Mouse (Mus musculus) intestine, embryonic 14.5 days (tissue): Measurements from ENCODE around the gene Map2k6. TPM values are rescaled to one million over a fixed set of nuclear protein-coding genes. Genes with fewer than 3 reads are reported as not detected.

ENCODE experiments used
- ATAC-seq: fragments of 200-750 bp; cut with Nextera tagmentation; replicated peaks from 2 replicates; pipeline ENCODE4 v1.8.0; 2017; ENCODE audit warnings: low read depth, moderate number of reproducible peaks, moderate TSS enrichment, moderate library complexity; ENCODE audit not compliant: low FRiP score, low TSS enrichment
- DNase-seq: peaks from one replicate; pipeline ENCODE4 v3.0.0-alpha.2; 2018; ENCODE audit warnings: low spot score
- H3K27ac ChIP-seq: fragments of 300-500 bp; sonication (generic); 2 replicates; pipeline ENCODE4 v1.5.1; 2014; ENCODE audit warnings: low read depth, mild to moderate bottlenecking, control low read depth
- H3K27me3 ChIP-seq: fragments of 300-500 bp; sonication (generic); replicated peaks from 2 replicates; pipeline ENCODE4 v1.6.1; 2014; ENCODE audit warnings: low read length, control low read depth; ENCODE audit not compliant: control insufficient read depth, insufficient read depth
- H3K36me3 ChIP-seq: fragments of 300-500 bp; sonication (generic); 2 replicates; pipeline ENCODE4 v1.6.1; 2014; ENCODE audit warnings: low read length, control low read depth; ENCODE audit not compliant: control insufficient read depth, insufficient read depth
- H3K4me1 ChIP-seq: fragments of 300-500 bp; sonication (generic); replicated peaks from 2 replicates; pipeline ENCODE4 v1.6.1; 2014; ENCODE audit warnings: low read length, control low read depth, mixed read lengths; ENCODE audit not compliant: control insufficient read depth, insufficient read depth
- H3K4me2 ChIP-seq: fragments of 300-500 bp; sonication (generic); 2 replicates; pipeline ENCODE4 v1.6.1; 2014; ENCODE audit warnings: low read length
- H3K4me3 ChIP-seq: fragments of 300-500 bp; sonication (generic); 2 replicates; pipeline ENCODE4 v1.5.1; 2014; ENCODE audit warnings: low read depth, low read length, control low read depth, mixed read lengths
- H3K9ac ChIP-seq: fragments of 300-500 bp; sonication (generic); 2 replicates; pipeline ENCODE4 v1.6.1; 2014; ENCODE audit warnings: mild to moderate bottlenecking, low read length
- H3K9me3 ChIP-seq: fragments of 300-500 bp; sonication (generic); 2 replicates; pipeline ENCODE4 v1.6.1; 2016; ENCODE audit warnings: low read length, control low read depth; ENCODE audit not compliant: control insufficient read depth
- WGBS: fragments of 180-500 bp; shearing (Covaris S2); extraction: QIAGEN DNeasy Blood & Tissue Kit; methylation state at CpG from one replicate; pipeline ENCODE4 v1.1.7; 2014; 5-methylcytosine and 5-hydroxymethylcytosine counted together
- polyA plus RNA-seq: library from polyadenylated mRNA; unstranded; fragments of >200 nt; fragmentation: Nextera tagmentation; extraction: Ambion mirVana; gene quantifications from 2 replicates; pipeline ENCODE4 v1.2.1, GENCODE M21; 2014

Map2k6 gene
- polyA plus RNA-seq, 1 experiment from 2014 or later = 25.5 TPM

GRCm38 (mm10) chr11:110411596-110411995 is 12.7 kb downstream of the Map2k6 start:
- H3K27ac ChIP-seq = no peak overlapping the region
- no peak overlapping the region for H3K9ac ChIP-seq
- ATAC-seq (no peak), DNase-seq (no peak)
- no peaks in the 10 kb centered on the region for H3K9me3 ChIP-seq
- H3K27me3 ChIP-seq = no peaks in the 10 kb centered on the region
- no peak overlapping the region for H3K4me3 ChIP-seq
- H3K4me1 ChIP-seq = no peaks in the 10 kb centered on the region
- WGBS = 95% methylated on average over 13 of the region's 13 CpGs
- no peak overlapping the region for H3K4me2 ChIP-seq
- H3K36me3 ChIP-seq = no peaks in the 10 kb centered on the region

- ATAC-seq = no peak
- H3K4me3 ChIP-seq = no peak overlapping the region
- 83% methylated on average over 7 of the region's 7 CpGs for WGBS
Observed at GRCm38 (mm10) chr11:110414263-110414662, 15.3 kb downstream of the Map2k6 start.

GRCm38 (mm10) chr11:110416691-110417090 is 17.8 kb downstream of the Map2k6 start:
- Histone ChIP-seq H3K27ac (no peak overlapping the region), H3K9me3 (no peaks in the 10 kb centered on the region), H3K9ac (no peak overlapping the region), H3K4me1 (no peaks in the 10 kb centered on the region), H3K27me3 (no peaks in the 10 kb centered on the region), H3K4me2 (no peak overlapping the region), H3K4me3 (no peak overlapping the region), H3K36me3 (no peaks in the 10 kb centered on the region)
- no peak for DNase-seq
- ATAC-seq = no peak
- WGBS = 80% methylated on average over 6 of the region's 6 CpGs

More at GRCm38 (mm10) chr11:110414263-110414662, 15.3 kb downstream of the Map2k6 start:
- DNase-seq = no peak
- Histone ChIP-seq H3K27me3 (no peaks in the 10 kb centered on the region), H3K9ac (no peak overlapping the region), H3K27ac (no peak overlapping the region), H3K9me3 (no peaks in the 10 kb centered on the region), H3K36me3 (no peaks in the 10 kb centered on the region), H3K4me1 (no peaks in the 10 kb centered on the region), H3K4me2 (no peak overlapping the region)

DNA sequence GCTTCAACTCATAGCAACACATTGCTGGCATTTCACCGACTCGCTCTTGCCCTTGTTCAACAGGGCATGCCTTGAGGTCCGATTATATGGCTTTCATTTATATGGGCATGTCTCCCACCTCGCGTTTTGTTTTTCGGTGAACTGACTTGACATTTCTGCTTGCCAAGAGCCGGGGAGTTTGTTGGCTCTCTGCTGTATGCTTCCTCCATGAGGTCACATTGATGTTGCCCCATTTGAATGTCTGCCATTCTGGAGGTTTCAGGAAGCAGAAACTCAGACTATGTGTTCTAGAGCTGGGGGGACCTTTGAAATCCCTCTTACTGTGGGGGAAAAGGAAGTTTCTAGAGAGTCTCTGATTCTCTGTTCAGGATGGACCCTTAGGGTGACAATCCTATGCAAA is 21.5 kb downstream of the Map2k6 start:
- no peaks in the 10 kb centered on the region for H3K27me3 ChIP-seq
- no peak for DNase-seq
- no peaks in the 10 kb centered on the region for H3K36me3 ChIP-seq
- H3K9ac ChIP-seq = no peak overlapping the region
- no peaks in the 10 kb centered on the region for H3K9me3 ChIP-seq
- WGBS = 96% methylated on average over 7 of the region's 7 CpGs
- H3K4me2 ChIP-seq = no peak overlapping the region
- no peak overlapping the region for H3K27ac ChIP-seq
- H3K4me1 ChIP-seq = no peaks in the 10 kb centered on the region
- no peak for ATAC-seq
- no peak overlapping the region for H3K4me3 ChIP-seq

DNA sequence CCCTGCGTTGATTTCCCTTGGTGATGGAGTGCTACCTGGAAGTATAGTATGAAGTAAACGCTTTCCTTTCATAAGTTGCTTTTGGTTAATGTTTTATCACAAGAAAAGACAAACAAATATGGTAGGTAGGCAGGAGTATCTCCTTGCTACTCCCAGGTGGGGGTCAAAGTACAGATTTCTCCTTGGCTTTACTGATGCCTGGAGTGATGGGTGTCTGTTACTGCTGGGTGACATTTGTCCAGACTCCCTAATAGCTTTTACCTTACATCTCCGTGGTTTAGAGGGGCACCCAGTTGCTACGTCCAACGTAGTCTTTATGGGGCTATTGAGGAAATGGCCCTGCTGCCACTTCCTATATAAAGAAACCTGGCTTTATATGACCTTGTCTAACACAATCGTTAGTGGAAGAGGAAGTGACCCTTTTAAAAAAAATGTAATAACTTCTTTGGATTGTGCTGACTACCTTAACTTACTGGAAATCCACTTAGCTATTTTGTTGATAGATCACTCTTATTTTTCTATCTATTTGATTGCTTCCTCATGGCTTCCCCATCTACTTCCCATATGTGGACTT is 27.7 kb downstream of the Map2k6 start:
- no peak overlapping the region for H3K4me2 ChIP-seq

DNA sequence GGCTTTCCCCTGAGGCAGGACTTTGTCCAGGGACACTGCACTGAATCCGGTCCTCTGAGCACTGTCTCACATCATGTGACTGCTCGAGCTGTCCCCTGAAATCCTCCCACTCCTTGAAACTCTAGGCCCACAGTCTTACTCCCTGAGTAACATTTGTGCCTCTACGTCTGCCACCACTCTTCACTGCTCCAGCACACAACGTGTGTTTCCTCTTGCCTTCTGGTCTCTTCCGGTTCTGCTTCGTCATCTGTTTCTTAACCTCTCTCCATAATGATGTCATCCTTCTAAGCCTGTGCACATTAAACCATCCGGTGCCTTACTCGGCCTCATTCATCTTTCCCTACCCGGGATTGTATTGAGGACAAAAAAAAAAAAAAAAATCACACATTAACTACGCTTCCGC is 28.2 kb downstream of the Map2k6 start:
- 0 out of 2 replicates have a peak, but pooled peaks cover 8% of the 10 kb centered on the region for H3K4me1 ChIP-seq
- no peaks in the 10 kb centered on the region for H3K36me3 ChIP-seq
- DNase-seq (no peak), ATAC-seq (0 out of 2 replicates have a peak, but pooled peaks have one; percentile 29)
- H3K27ac ChIP-seq = no peak overlapping the region
- no peaks in the 10 kb centered on the region for H3K9me3 ChIP-seq
- no peak overlapping the region for H3K4me3 ChIP-seq
- H3K9ac ChIP-seq = no peak overlapping the region
- H3K4me2 ChIP-seq = no peak overlapping the region
- no peaks in the 10 kb centered on the region for H3K27me3 ChIP-seq
- 43% methylated on average over 11 of the region's 11 CpGs for WGBS

More for the DNA sequence above, 27.7 kb downstream of the Map2k6 start:
- Histone ChIP-seq H3K27me3 (no peaks in the 10 kb centered on the region), H3K9me3 (no peaks in the 10 kb centered on the region), H3K4me3 (no peak overlapping the region), H3K4me1 (0 out of 2 replicates have a peak, but pooled peaks cover 8% of the 10 kb centered on the region), H3K27ac (no peak overlapping the region), H3K9ac (no peak overlapping the region), H3K36me3 (no peaks in the 10 kb centered on the region)
- DNase-seq = no peak
- WGBS = 69% methylated on average over 6 of the region's 6 CpGs
- ATAC-seq = no peak

GRCm38 (mm10) chr11:110428999-110429398 is 30.1 kb downstream of the Map2k6 start:
- ATAC-seq (no peak), DNase-seq (no peak)
- H3K4me1 ChIP-seq = 0 out of 2 replicates have a peak, but pooled peaks cover 8% of the 10 kb centered on the region
- no peaks in the 10 kb centered on the region for H3K36me3 ChIP-seq
- no peak overlapping the region for H3K4me3 ChIP-seq
- no peak overlapping the region for H3K9ac ChIP-seq
- H3K9me3 ChIP-seq = no peaks in the 10 kb centered on the region
- no peaks in the 10 kb centered on the region for H3K27me3 ChIP-seq
- no peak overlapping the region for H3K4me2 ChIP-seq
- WGBS = 79% methylated on average over 6 of the region's 6 CpGs
- H3K27ac ChIP-seq = no peak overlapping the region

DNA sequence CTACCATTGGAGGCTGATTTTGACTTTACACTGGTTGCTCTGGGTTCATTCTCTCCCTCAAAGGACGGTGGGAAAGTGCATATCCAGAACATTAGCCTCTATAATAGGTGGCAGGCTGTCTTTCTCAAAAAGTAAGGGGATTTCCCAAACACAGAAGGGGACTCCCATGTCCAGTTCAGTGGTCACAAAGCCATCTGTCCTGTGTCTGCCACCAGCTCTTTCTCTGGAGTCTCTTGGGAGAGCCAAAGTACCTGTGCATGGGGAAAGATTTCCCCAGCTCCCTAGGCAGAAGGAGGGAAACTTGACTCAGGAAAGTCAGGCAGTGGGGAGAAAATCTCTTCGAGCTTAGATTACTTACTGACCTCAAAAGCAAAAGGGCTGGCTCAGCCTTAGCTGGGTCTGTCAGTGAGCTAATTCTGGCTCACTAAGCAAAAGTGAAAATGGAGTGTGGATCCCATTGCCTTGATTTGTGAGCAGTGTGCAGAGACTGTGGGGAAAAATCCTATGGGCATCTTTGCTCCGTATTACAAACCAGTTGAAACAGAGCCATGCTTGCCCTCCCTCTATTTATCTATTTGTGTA is 31.0 kb downstream of the Map2k6 start:
- no peak for ATAC-seq
- no peaks in the 10 kb centered on the region for H3K36me3 ChIP-seq
- no peak overlapping the region for H3K27ac ChIP-seq
- H3K27me3 ChIP-seq = no peaks in the 10 kb centered on the region
- 0 out of 2 replicates have a peak, but pooled peaks cover 8% of the 10 kb centered on the region for H3K4me1 ChIP-seq
- WGBS = 73% methylated on average over 3 of the region's 3 CpGs
- no peaks in the 10 kb centered on the region for H3K9me3 ChIP-seq
- no peak for DNase-seq
- no peak overlapping the region for H3K9ac ChIP-seq
- no peak overlapping the region for H3K4me3 ChIP-seq
- H3K4me2 ChIP-seq = no peak overlapping the region
